Mouse (Mus musculus): ENCODE measurements at regions not wholly inside any gene's neighbourhood (a gene's known extent, or its start where the extent isn't known, plus 50 kb on each side); places are given as distances from the start of the nearest gene placed in this dataset.
A peak's percentile ranks its signal among the peaks of the same experiment; 100 is the strongest.

DNA sequence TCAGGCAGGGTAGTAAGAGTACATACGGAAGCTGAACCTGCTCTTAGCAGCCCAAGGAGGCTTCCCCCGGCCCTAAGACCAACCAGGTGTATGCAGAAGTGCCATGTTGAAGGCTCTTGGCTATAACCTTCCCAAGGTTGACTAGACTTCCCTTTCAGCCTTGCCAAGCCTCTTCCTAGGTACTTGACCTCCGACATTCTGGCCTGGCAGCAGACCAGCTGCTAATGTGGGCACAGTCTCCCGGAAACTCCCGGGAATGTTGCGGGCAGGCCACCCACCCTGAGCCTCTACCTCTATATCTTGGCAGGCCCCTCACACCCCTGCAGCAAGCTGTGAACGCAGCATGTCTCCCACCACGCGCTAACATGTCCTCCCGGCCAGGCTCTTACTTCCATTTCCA is 201.1 kb downstream of the Thbs2 start:
- no peak for DNase-seq

DNA sequence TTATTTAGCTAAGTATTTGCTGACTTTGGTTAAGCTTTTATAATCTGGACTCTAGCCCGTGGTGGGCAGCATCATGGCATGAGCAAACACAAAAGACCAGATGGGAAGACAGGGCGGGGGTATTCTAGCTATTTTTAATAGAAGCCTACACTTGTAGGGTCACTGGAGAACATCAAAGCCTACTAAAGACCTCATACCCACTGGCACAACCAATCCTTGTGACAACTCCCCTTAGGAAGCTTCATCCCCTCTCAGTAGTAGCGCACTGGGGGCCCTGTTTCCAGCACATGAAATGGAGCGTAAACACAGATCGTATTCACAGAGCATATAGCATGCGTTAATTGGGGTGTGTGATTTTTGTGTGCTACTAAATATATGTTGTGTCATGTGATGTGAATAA is 202.4 kb downstream of the Smoc2 start:
- DNase-seq, result no peak

DNA sequence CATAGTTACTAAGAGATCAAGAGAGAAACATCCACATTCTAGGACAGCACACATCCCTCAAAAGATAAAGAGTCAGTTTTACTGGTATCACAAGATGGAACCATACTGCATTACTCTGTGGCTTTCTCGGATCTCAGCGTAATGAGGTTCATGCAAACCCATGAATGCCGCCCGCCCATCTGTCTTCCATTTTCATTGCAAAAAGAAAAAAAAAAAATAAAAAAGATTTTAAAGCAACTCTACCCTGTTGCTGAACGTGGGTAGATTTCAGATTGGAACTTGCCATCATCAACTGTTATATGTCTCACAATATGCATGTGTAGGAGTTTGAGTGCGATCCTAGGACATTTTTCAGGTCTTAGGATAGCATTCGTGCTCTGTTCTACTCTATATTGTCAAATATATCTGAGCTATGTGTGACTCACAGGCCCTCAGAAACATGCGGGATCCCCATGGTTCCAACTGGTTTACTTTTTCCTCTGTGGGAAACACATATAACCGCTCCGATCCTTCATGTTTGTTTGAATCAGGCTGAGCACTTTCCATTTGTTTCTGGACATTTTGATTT is 199.7 kb downstream of the Smoc2 start:
- DNase-seq, result no peak

DNA sequence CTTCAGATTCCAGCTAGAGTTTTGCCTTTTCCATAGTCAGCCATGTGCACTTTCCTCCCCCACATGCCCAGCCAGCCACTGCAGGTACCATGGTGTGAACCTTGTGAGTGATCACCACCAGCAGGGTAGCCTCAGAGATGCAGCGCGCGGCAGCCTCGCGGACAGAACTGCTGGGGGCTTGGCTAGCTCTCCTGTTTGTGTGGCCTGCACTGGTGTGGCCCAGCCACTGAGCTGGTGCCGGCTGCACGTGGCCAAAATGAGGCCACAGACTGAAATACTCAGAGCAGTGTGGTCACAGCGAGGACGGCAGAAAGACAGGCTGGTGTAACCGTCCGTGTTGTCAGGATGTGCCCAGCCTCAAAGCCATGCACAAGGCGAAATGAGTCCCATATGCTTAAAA is 197.4 kb downstream of the Smoc2 start:
- no peak for DNase-seq

DNA sequence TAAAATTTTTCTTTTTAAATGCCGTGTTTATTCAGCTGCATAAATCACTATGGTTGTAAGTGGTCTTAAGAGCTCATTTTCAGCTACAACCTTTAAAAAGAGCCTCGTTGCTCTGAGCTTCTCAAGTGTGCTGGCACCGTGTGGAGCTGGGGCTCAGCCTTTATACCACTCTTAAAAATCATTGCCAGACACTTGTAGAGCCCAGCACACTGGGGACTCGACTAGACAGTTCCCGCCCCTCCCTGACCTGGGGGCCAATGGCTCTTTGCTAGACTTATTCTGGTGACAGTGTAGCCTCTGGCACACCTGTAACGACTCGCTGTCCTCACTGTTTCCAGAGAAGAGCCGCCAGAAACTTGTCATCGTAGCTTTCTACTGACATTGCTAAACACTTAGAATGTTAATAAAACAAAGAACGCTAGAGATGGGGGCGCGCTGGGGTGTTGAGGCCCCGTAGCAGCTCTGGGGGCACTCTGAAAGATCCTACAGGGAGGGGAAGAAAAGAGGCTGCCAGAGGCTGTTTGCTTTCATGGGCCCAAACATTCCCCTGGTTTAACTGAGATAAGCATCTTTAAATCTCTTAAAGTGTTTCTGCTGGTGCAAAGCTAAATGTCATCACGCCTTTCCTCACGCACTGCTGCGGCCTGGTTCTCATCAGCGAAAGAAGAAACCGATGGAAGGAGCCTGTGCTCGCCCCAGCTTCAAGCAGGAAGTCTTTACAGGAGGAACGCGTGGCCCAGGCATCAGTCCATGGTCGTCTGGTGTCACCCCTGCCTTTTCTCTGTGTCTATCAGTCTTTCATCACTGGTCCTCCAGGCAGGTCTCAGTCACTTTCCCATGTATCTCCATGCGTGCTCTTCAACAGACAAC is 196.7 kb downstream of the Smoc2 start:
- DNase-seq, result no peak

DNA sequence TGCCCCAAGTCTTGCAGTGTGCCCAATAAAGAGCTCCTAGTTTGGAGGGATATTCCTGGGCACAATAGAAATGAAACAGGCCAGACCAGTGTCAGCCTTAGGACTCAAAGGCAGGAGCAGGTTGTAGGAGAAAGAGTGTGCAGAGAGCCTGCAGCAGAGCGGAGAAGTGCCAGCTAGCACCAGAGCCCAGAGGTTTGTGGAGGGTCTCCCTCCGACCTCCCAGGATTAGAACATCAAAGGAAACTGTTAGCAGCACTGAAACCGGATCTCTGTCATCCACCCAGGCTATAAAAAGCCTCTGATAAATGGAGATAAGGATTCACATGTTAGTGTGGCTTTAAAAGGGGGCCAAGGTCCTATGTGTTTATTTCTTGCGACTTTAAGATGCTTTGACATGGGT is 196.0 kb downstream of the Smoc2 start:
- DNase-seq, result no peak

DNA sequence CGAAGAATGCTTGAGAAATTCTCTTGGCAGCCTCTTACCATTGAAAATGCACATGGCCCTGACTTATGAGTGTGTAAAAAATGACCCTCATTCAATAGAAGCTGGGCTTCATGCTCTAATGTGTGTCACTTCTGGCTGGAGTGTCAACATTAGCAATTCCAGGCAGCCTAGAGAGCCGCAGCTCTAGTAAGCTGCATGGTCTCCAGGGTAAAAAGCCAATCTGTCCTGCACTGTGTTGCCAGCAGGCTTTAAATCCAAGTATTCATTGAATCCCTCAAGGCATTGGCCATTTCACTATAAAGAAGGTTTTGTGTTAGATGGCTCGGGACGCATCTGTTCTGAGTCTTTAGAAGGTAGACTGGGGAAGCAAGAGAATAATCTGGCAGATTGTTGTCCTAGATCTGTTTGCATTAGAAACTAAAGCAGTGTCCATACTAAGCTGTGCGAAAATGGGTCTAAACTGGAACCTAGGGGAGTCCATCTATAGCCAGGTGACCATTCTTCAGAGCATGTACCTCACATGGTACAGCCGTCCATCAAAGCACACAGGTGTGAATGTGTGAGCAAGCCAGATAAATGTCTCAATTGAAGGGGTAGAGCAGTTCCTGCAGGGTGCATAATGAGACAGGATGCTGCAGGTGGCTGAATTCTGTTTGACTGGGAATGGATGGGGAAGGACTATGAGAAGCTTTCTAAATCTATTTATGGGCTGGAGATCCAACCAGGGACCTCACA is 189.6 kb downstream of the Smoc2 start:
- DNase-seq, result no peak

DNA sequence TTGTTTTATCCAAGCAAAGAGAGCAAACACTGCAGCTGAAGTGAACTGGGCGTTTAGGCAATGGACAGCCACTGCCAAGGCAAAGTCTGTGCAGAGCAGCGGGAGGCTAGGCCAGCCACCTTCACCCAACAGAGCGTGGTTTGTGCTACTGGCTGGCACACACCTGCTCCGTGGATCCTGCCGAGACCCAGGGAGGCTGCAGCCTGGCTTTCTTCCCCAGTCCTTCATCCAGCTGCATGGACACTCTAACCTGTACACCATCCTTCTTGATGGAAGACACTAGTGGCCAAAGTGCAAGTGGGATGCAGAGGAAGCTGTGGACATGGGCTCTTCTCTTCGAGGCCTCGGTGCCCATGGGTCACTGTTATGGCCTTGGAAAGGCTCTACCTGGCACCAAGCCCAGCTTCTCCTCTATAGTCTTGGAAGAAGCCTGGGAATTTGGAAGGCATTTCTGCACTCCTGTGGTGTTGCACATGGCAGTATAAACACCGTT is 176.0 kb downstream of the Smoc2 start:
- DNase-seq, result peak; percentile 25

Measured in lung, postnatal 10 days (tissue).